Mouse (Mus musculus): ENCODE data around the gene Klk1b8. TPM values are rescaled to one million over a fixed set of nuclear protein-coding genes. Genes with fewer than 3 reads are reported as not detected.
"Not testable (repeated sequence)": the region's sequence is repeated elsewhere in the genome, so short reads cannot be mapped to it uniquely, and the experiment has no call there.

The Klk1b8 gene
- polyA plus RNA-seq, 1 experiment from 2014 or later = not detected

- no peak overlapping the region for H3K9ac ChIP-seq (replicated peaks; ENCODE audit: low read length)
- WGBS = 48% methylated on average over 4 of the region's 4 CpGs
- H3K9me3 ChIP-seq (ENCODE audit: control insufficient read depth, low read length) = no peaks in the 10 kb centered on the region
- DNase-seq (peak; percentile 23), ATAC-seq (ENCODE audit: low FRiP score, low TSS enrichment) (no peak)
- H3K36me3 ChIP-seq (ENCODE audit: control insufficient read depth, insufficient read depth, low read length) = no peaks in the 10 kb centered on the region
- H3K27me3 ChIP-seq (ENCODE audit: control insufficient read depth, insufficient read depth, low read length) = no peaks in the 10 kb centered on the region
- no peak overlapping the region for H3K4me3 ChIP-seq (replicated peaks; ENCODE audit: low read depth, low read length)
- no peaks in the 10 kb centered on the region for H3K4me1 ChIP-seq (ENCODE audit: control insufficient read depth, insufficient read depth, low read length)
- no peak overlapping the region for H3K27ac ChIP-seq (replicated peaks; ENCODE audit: low read depth, low read length)
- no peak overlapping the region for H3K4me2 ChIP-seq (ENCODE audit: low read length)
Observed at GRCm38 (mm10) chr7:43928521-43928920, 21.9 kb upstream of the Klk1b8 start.

DNA sequence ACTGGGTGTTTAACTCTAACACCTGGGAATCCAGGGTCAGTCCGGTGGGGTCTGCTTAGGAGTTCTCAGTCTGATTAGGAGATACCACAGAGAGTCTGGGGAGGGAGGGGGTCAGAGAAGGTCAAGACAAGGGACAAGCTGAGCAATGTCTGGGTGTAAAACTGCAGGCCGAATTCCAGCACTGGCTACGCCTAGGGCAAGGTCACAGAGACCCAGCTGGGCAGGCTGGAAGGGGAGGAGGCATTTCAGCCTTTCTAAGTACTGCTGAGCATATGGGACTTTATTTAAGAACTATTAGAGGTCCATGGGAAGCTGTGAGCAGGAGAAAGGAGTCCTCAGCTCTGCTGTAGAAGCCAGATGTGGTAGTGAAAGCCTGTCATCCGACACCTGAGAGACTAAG is 18.1 kb upstream of the Klk1b8 start:
- Histone ChIP-seq H3K9ac (replicated peaks; ENCODE audit: low read length) (no peak overlapping the region), H3K36me3 (ENCODE audit: control insufficient read depth, insufficient read depth, low read length) (no peaks in the 10 kb centered on the region), H3K4me1 (ENCODE audit: control insufficient read depth, insufficient read depth, low read length) (no peaks in the 10 kb centered on the region), H3K27me3 (ENCODE audit: control insufficient read depth, insufficient read depth, low read length) (no peaks in the 10 kb centered on the region), H3K4me2 (ENCODE audit: low read length) (no peak overlapping the region), H3K27ac (replicated peaks; ENCODE audit: low read depth, low read length) (no peak overlapping the region), H3K4me3 (replicated peaks; ENCODE audit: low read depth, low read length) (no peak overlapping the region), H3K9me3 (ENCODE audit: control insufficient read depth, low read length) (no peaks in the 10 kb centered on the region)
- DNase-seq = no peak
- ATAC-seq (ENCODE audit: low FRiP score, low TSS enrichment) = no peak
- 78% methylated on average over 4 of the region's 4 CpGs for WGBS

GRCm38 (mm10) chr7:43933440-43933839 is 17.0 kb upstream of the Klk1b8 start, which contains the start of gene Klk15:
Gene Klk15, plus strand, starts transcription at chr7:43933740.
- H3K4me3 ChIP-seq (replicated peaks; ENCODE audit: low read depth, low read length) = no peak within 1 kb of the TSS
- ATAC-seq (ENCODE audit: low FRiP score, low TSS enrichment) (no peak), DNase-seq (no peak)
- no peak within 1 kb of the TSS for H3K9ac ChIP-seq (replicated peaks; ENCODE audit: low read length)
- no peaks in the 10 kb centered on the region for H3K9me3 ChIP-seq (ENCODE audit: control insufficient read depth, low read length)
- H3K36me3 ChIP-seq (ENCODE audit: control insufficient read depth, insufficient read depth, low read length) = no peaks in the 10 kb centered on the region
- no peak within 1 kb of the TSS for H3K4me2 ChIP-seq (ENCODE audit: low read length)
- WGBS = 94% methylated on average over 3 of the region's 3 CpGs
- no peak within 1 kb of the TSS for H3K27ac ChIP-seq (replicated peaks; ENCODE audit: low read depth, low read length)
- H3K4me1 ChIP-seq (ENCODE audit: control insufficient read depth, insufficient read depth, low read length) = no peaks in the 10 kb centered on the region
- no peaks in the 10 kb centered on the region for H3K27me3 ChIP-seq (ENCODE audit: control insufficient read depth, insufficient read depth, low read length)

DNA sequence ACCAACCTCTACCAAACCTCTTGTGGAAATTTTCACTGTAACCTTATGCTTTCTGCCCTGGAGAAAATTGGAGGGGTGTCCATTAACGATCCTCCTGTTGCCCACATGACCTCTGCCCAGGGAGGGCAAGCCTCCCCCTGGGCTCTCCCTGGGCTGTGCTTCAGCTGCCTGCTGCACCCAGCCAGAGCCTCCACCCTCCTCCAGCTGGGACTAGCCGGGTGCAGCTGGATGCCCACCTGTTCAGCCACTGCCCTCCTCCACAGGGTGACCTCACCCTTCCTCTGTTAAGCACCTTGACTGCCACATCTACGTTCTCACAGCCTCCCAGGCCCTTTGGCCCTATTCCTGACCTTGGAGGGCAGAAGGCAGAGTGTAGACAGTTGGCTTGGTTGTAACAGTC is 15.7 kb upstream of the Klk1b8 start:
- Histone ChIP-seq H3K4me2 (ENCODE audit: low read length) (no peak overlapping the region), H3K36me3 (ENCODE audit: control insufficient read depth, insufficient read depth, low read length) (no peaks in the 10 kb centered on the region), H3K27ac (replicated peaks; ENCODE audit: low read depth, low read length) (no peak overlapping the region), H3K9ac (replicated peaks; ENCODE audit: low read length) (no peak overlapping the region), H3K9me3 (ENCODE audit: control insufficient read depth, low read length) (no peaks in the 10 kb centered on the region), H3K4me1 (ENCODE audit: control insufficient read depth, insufficient read depth, low read length) (no peaks in the 10 kb centered on the region), H3K4me3 (replicated peaks; ENCODE audit: low read depth, low read length) (no peak overlapping the region), H3K27me3 (ENCODE audit: control insufficient read depth, insufficient read depth, low read length) (no peaks in the 10 kb centered on the region)
- DNase-seq (no peak), ATAC-seq (ENCODE audit: low FRiP score, low TSS enrichment) (no peak)
- WGBS = 61% methylated on average over 3 of the region's 3 CpGs

GRCm38 (mm10) chr7:43936551-43936950 is 13.9 kb upstream of the Klk1b8 start:
- no peaks in the 10 kb centered on the region for H3K27me3 ChIP-seq (ENCODE audit: control insufficient read depth, insufficient read depth, low read length)
- H3K9me3 ChIP-seq (ENCODE audit: control insufficient read depth, low read length) = no peaks in the 10 kb centered on the region
- WGBS = 88% methylated on average over 14 of the region's 14 CpGs

DNA sequence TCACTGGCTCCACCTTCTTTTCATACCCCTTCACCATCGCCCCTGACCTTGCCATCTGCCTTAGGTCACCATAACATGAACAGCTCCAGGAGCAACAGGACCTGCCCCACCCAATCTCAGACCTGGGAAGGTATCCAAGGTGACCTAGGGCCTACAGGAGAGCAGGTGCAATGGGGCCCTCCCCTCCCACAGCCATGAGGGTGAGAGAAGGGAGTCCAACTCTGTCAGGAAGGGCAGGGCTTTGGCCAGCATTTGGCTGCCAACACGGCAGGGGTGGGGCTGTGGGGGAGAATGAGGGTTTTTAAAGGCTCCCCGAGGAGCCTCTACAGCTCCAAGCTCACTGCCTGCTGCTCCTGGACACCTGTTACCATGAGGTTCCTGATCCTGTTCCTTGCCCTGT is 8.2 kb upstream of the Klk1b8 start:
- H3K4me2 ChIP-seq (ENCODE audit: low read length); H3K27me3 ChIP-seq (ENCODE audit: control insufficient read depth, insufficient read depth, low read length); H3K4me3 ChIP-seq (replicated peaks; ENCODE audit: low read depth, low read length); H3K4me1 ChIP-seq (ENCODE audit: control insufficient read depth, insufficient read depth, low read length); H3K9me3 ChIP-seq (ENCODE audit: control insufficient read depth, low read length); ATAC-seq (ENCODE audit: low FRiP score, low TSS enrichment); H3K27ac ChIP-seq (replicated peaks; ENCODE audit: low read depth, low read length); H3K36me3 ChIP-seq (ENCODE audit: control insufficient read depth, insufficient read depth, low read length); DNase-seq; H3K9ac ChIP-seq (replicated peaks; ENCODE audit: low read length): not testable (repeated sequence)
- 71% methylated on average over 3 of the region's 3 CpGs for WGBS

More at GRCm38 (mm10) chr7:43936551-43936950, 13.9 kb upstream of the Klk1b8 start:
- no peaks in the 10 kb centered on the region for H3K4me1 ChIP-seq (ENCODE audit: control insufficient read depth, insufficient read depth, low read length)
- ATAC-seq (ENCODE audit: low FRiP score, low TSS enrichment) = no peak
- no peak overlapping the region for H3K4me2 ChIP-seq (ENCODE audit: low read length)
- no peaks in the 10 kb centered on the region for H3K36me3 ChIP-seq (ENCODE audit: control insufficient read depth, insufficient read depth, low read length)
- no peak overlapping the region for H3K4me3 ChIP-seq (replicated peaks; ENCODE audit: low read depth, low read length)
- no peak overlapping the region for H3K27ac ChIP-seq (replicated peaks; ENCODE audit: low read depth, low read length)
- no peak for DNase-seq
- no peak overlapping the region for H3K9ac ChIP-seq (replicated peaks; ENCODE audit: low read length)

- Histone ChIP-seq H3K9ac (replicated peaks; ENCODE audit: low read length) (no peak overlapping the region), H3K36me3 (ENCODE audit: control insufficient read depth, insufficient read depth, low read length) (no peaks in the 10 kb centered on the region), H3K4me2 (ENCODE audit: low read length) (no peak overlapping the region), H3K4me1 (ENCODE audit: control insufficient read depth, insufficient read depth, low read length) (no peaks in the 10 kb centered on the region), H3K4me3 (replicated peaks; ENCODE audit: low read depth, low read length) (no peak overlapping the region), H3K27ac (replicated peaks; ENCODE audit: low read depth, low read length) (no peak overlapping the region), H3K9me3 (ENCODE audit: control insufficient read depth, low read length) (no peaks in the 10 kb centered on the region), H3K27me3 (ENCODE audit: control insufficient read depth, insufficient read depth, low read length) (no peaks in the 10 kb centered on the region)
- no peak for DNase-seq
- no peak for ATAC-seq (ENCODE audit: low FRiP score, low TSS enrichment)
- 78% methylated on average over 3 of the region's 3 CpGs for WGBS
Observed at GRCm38 (mm10) chr7:43944727-43945264, 5.7 kb upstream of the Klk1b8 start.

DNA sequence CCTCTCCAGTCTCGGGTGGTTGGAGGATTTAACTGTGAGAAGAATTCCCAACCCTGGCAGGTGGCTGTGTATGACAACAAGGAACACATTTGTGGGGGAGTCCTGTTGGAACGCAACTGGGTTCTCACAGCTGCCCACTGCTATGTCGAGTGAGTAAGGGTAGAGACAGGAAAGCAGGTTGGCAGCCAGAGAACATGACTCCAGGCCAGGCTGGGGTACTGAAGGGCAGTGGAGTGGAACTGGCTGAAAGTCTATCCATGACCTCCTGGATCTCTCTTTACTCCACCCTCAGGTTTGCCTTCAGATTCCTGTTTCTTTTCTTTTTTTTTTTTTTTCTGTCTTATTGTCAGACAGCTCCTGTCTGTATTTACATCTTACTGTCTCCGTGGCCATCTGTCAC is 2.2 kb downstream of the Klk1b8 start:
- 61% methylated on average over 4 of the region's 4 CpGs for WGBS
- H3K4me3 ChIP-seq (replicated peaks; ENCODE audit: low read depth, low read length) = no peak overlapping the region
- no peaks in the 10 kb centered on the region for H3K27me3 ChIP-seq (ENCODE audit: control insufficient read depth, insufficient read depth, low read length)
- no peak for ATAC-seq (ENCODE audit: low FRiP score, low TSS enrichment)
- no peak overlapping the region for H3K27ac ChIP-seq (replicated peaks; ENCODE audit: low read depth, low read length)
- DNase-seq = no peak
- H3K4me1 ChIP-seq (ENCODE audit: control insufficient read depth, insufficient read depth, low read length) = no peaks in the 10 kb centered on the region
- no peak overlapping the region for H3K4me2 ChIP-seq (ENCODE audit: low read length)
- H3K9me3 ChIP-seq (ENCODE audit: control insufficient read depth, low read length) = no peaks in the 10 kb centered on the region
- H3K9ac ChIP-seq (replicated peaks; ENCODE audit: low read length) = no peak overlapping the region
- no peaks in the 10 kb centered on the region for H3K36me3 ChIP-seq (ENCODE audit: control insufficient read depth, insufficient read depth, low read length)

DNA sequence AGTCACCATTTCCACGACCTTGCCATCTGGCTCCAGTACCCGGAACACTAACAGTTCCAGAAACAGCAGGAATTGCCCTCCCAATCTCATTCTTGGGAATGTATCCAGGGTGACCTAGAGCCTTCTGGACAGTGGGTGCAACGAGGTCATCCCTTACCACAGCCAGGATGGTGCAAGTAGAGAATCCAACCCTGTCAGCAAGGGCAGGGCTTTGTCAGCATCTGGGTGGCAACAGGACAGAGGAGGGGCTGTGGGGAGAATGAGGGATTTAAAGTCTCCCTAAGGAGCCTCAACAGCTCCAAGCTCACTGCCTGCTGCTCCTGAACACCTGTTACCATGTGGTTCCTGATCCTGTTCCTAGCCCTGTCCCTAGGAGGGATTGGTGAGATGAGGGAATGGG is 16.0 kb downstream of the Klk1b8 start, which contains the start of gene Klk1b1:
Klk1b1 (plus strand) TSS at position 301 of the 400 bp plus-strand sequence.
- Histone ChIP-seq H3K27ac (replicated peaks; ENCODE audit: low read depth, low read length) (no peak within 1 kb of the TSS), H3K9me3 (ENCODE audit: control insufficient read depth, low read length) (no peaks in the 10 kb centered on the region), H3K4me3 (replicated peaks; ENCODE audit: low read depth, low read length) (no peak within 1 kb of the TSS), H3K36me3 (ENCODE audit: control insufficient read depth, insufficient read depth, low read length) (no peaks in the 10 kb centered on the region), H3K4me2 (ENCODE audit: low read length) (no peak within 1 kb of the TSS), H3K9ac (replicated peaks; ENCODE audit: low read length) (no peak within 1 kb of the TSS), H3K4me1 (ENCODE audit: control insufficient read depth, insufficient read depth, low read length) (no peaks in the 10 kb centered on the region), H3K27me3 (ENCODE audit: control insufficient read depth, insufficient read depth, low read length) (no peaks in the 10 kb centered on the region)
- DNase-seq (no peak), ATAC-seq (ENCODE audit: low FRiP score, low TSS enrichment) (no peak)
- WGBS = 65% methylated on average over 3 of the region's 3 CpGs
